Mouse (Mus musculus): Measurements from ENCODE around the gene Map4.

GRCm38 (mm10) chr9:110093303-110093702 is 162.0 kb downstream of the Map4 start:
- TF ChIP-seq MXI1 (IDR thresholded peaks at IDR 0.05; ENCODE audit: low read depth, low read length), result no peak
- TF ChIP-seq POLR2A (IDR thresholded peaks at IDR 0.05; ENCODE audit: low read depth, low read length), result no peak
- no peak for TF ChIP-seq TBP (conservative IDR thresholded peaks at IDR 0.05; ENCODE audit: low read depth, low read length)
- TF ChIP-seq MYC (IDR thresholded peaks at IDR 0.05; ENCODE audit: low read depth, low read length), result no peak
- peak in 1 of 2 experiments; percentile 37; a peak in 2 of 4 replicates for TF ChIP-seq CTCF (conservative IDR thresholded peaks at IDR 0.05 in 1 of 2, IDR thresholded peaks at IDR 0.05 in 1 of 2; ENCODE audit: low read depth in 2 of 2, low read length in 2 of 2)
- TF ChIP-seq POLR2AphosphoS2 (IDR thresholded peaks at IDR 0.05; ENCODE audit: low read depth, low read length), result no peak
- no peak for TF ChIP-seq MAX (IDR thresholded peaks at IDR 0.05; ENCODE audit: low read length)
- TF ChIP-seq ELF1 (IDR thresholded peaks at IDR 0.05; ENCODE audit: low read depth, low read length), result no peak
- TF ChIP-seq MAFK (IDR thresholded peaks at IDR 0.05; ENCODE audit: insufficient replicate concordance, low read length), result no peak

All from CH12.LX (cell line).